Comparison of ENCODE assay signal across 12 mouse cellular contexts in the genomic region with DNA sequence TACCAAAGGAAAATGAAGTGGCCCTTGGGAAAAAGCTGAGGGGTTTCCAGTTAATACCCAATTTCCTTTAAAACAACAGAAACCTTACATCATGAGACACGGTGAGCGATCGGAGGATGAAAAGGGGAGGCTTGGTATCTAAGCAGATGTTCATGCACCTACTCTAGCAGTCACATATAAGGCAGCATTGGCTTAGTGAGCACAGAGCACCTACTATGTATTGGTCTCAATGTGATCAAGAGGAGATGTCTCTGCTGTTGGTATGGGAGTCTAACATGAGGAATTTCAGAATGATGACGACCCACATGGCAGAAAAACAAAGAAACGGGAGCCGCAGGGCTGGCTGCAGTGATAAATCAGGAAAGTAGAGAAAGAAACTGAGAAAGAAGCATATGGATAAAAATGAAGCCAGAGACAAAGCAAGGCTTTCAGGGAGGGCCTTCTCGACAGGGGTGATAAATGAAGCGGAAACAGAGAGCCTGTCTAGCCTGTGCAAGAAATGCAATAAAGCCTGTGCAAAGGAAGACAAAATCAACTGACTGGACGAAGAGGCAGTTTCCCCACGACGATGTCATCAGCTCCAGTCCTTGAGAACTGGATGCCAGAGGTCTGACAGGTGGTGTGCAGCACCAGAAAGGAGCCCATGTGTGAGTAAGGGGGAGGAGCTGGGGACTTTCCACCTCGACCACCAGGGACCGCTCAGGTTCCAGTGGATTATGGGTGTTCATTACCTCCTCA.
DNase-seq lines count a peak whose midpoint lies in the region; ATAC-seq and TF ChIP-seq lines count a peak whose summit lies in the region.
"Had no signal": no experiment of that assay in that cellular context is flagged by ENCODE, and none has a peak within 500 bp of the region (broad histone marks: within the 10 kb centered on the region; RNA-seq: fewer than 3 reads in every experiment).

No protein-coding gene starts in this region.

- H3K4me3 ChIP-seq in embryonic facial prominence, embryonic 13.5 days = no peak overlapping the region
- H3K4me3 ChIP-seq in hindbrain, embryonic 15.5 days = no peak overlapping the region
- H3K4me3 ChIP-seq: heart, embryonic 15.5 days had no signal

- no peaks in the 10 kb centered on the region for H3K36me3 ChIP-seq in embryonic facial prominence, embryonic 13.5 days
- no peaks in the 10 kb centered on the region for H3K36me3 ChIP-seq in hindbrain, embryonic 15.5 days
- H3K36me3 ChIP-seq: heart, embryonic 15.5 days had no signal

- peak; percentile 19 for DNase-seq in A20 (ENCODE audit: low read depth, low spot score)
- DNase-seq in brain, embryonic 14.5 days (ENCODE audit: low read depth) = peak; percentile 62
- DNase-seq in gastrocnemius, postnatal 25 days = no peak
- DNase-seq in gastrocnemius, adult 18-20 months (ENCODE audit: low spot score) = no peak
- no peak for DNase-seq in thymus, postnatal 4 days
- DNase-seq: kidney, postnatal 14 days; thymus, postnatal 36 days had no signal

- no peak for TF ChIP-seq CTCF in brain, embryonic 14.5 days (IDR thresholded peaks at IDR 0.05; ENCODE audit: borderline replicate concordance, extremely low read depth, insufficient read depth, insufficient read length)

- 0 out of 2 replicates have a peak, but pooled peaks have one; percentile 67 for ATAC-seq in embryonic facial prominence, embryonic 13.5 days (ENCODE audit: insufficient number of reproducible peaks, insufficient read depth, low FRiP score, low TSS enrichment, low read depth)
- ATAC-seq in hindbrain, embryonic 15.5 days (ENCODE audit: low FRiP score, low read depth) = peak; percentile 81
- ATAC-seq in megakaryocyte progenitor cell, adult 5-6 weeks (replicated peaks; ENCODE audit: poor library complexity) = no peak
- ATAC-seq: activated CD4-positive, CD25-positive, alpha-beta regulatory T cell, adult 4 months had no signal

- 64% methylated on average over 13 of the region's 13 CpGs for WGBS in embryonic facial prominence, embryonic 13.5 days
- 30% methylated on average over 13 of the region's 13 CpGs for WGBS in hindbrain, embryonic 15.5 days

- H3K27me3 ChIP-seq in embryonic facial prominence, embryonic 13.5 days = no peaks in the 10 kb centered on the region
- H3K27me3 ChIP-seq in hindbrain, embryonic 15.5 days = no peaks in the 10 kb centered on the region
- H3K27me3 ChIP-seq: heart, embryonic 15.5 days had no signal

- H3K27ac ChIP-seq in embryonic facial prominence, embryonic 13.5 days = no peak overlapping the region
- peak overlapping the region; percentile 35 for H3K27ac ChIP-seq in hindbrain, embryonic 15.5 days (replicated peaks)
- H3K27ac ChIP-seq: heart, embryonic 15.5 days had no signal

- no peaks in the 10 kb centered on the region for H3K9me3 ChIP-seq in embryonic facial prominence, embryonic 13.5 days
- H3K9me3 ChIP-seq in hindbrain, embryonic 15.5 days = no peaks in the 10 kb centered on the region
- H3K9me3 ChIP-seq: heart, embryonic 15.5 days had no signal

- no peak for TF ChIP-seq POLR2A in brain, embryonic 14.5 days (IDR thresholded peaks at IDR 0.05; ENCODE audit: borderline replicate concordance, extremely low read depth, insufficient read depth, insufficient read length, poor library complexity, severe bottlenecking)

- no peak overlapping the region for H3K9ac ChIP-seq in embryonic facial prominence, embryonic 13.5 days
- no peak overlapping the region for H3K9ac ChIP-seq in hindbrain, embryonic 15.5 days
- H3K9ac ChIP-seq: heart, embryonic 15.5 days had no signal

- H3K4me2 ChIP-seq in embryonic facial prominence, embryonic 13.5 days = no peak overlapping the region
- no peak overlapping the region for H3K4me2 ChIP-seq in hindbrain, embryonic 15.5 days
- H3K4me2 ChIP-seq: heart, embryonic 15.5 days had no signal

- H3K4me1 ChIP-seq in embryonic facial prominence, embryonic 13.5 days = no peaks in the 10 kb centered on the region
- H3K4me1 ChIP-seq in hindbrain, embryonic 15.5 days (replicated peaks) = peaks cover 5% of the 10 kb centered on the region; the same call in 1 of the 2 replicates
- H3K4me1 ChIP-seq: heart, embryonic 15.5 days had no signal

Comparison
In these comparisons a context has a peak if more than half of its experiments do, and no peak if none do; other contexts are left out.
1. DNase-seq: peak in A20 (single experiment) and brain, embryonic 14.5 days (single experiment); none in gastrocnemius, postnatal 25 days (single experiment), gastrocnemius, adult 18-20 months (single experiment) and thymus, postnatal 4 days (single experiment).